Mouse (Mus musculus) heart, adult 2 months (tissue): ENCODE results near the gene Taldo1.

ENCODE experiments used
- CTCF ChIP-seq: fragments of 200-600 bp; IDR thresholded peaks from 2 replicates; pipeline ENCODE4 v1.8.1; 2022; ENCODE audit warnings: antibody characterized with exemption, mild to moderate bottlenecking, moderate library complexity
- EP300 ChIP-seq: fragments of 200-500 bp; IDR thresholded peaks from 2 replicates; pipeline ENCODE4 v1.6.1; 2011; ENCODE audit warnings: low read depth, low read length, control low read depth; ENCODE audit not compliant: insufficient read depth
- POLR2A ChIP-seq: fragments of 200-500 bp; IDR thresholded peaks from 2 replicates; pipeline ENCODE4 v1.6.1; 2011; ENCODE audit warnings: mild to moderate bottlenecking, low read depth, low read length, control low read depth; ENCODE audit not compliant: insufficient read depth

DNA sequence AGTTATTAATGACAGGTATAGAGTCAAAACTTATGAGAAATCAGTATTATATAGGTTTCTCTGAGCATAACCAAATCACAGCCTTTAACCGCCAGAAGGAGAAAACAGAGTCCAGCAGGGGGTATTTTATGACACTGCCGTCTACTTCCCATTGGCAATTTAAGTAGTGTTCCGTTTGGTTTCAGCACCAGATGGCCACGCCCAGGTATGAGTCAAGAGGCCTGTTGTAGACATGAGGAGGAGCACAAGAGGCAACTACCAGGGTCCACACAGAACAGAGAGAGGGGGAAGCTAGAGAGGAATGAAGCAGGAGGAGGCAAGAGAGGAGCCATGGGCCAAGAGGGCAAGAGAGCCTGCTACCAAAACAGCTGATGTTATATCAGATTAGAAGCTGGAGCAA is 12.4 kb upstream of the Taldo1 start:
- TF ChIP-seq EP300: no peak
- TF ChIP-seq CTCF: no peak
- no peak for TF ChIP-seq POLR2A
